Mouse (Mus musculus) thymus, postnatal 10 days (tissue): ENCODE data around the gene Sike1.

Experiments
- DNase-seq, 2 experiments: peaks; one replicate each; pipeline ENCODE4 v3.0.0; 2021; ENCODE audit warnings: low spot score in 2 of 2

Gene Sike1

GRCm38 (mm10) chr3:103026174-103026573, 30.7 kb downstream of the Sike1 start:
- DNase-seq = no peak

GRCm38 (mm10) chr3:103040285-103040684, 44.8 kb downstream of the Sike1 start:
- no peak for DNase-seq

- no peak for DNase-seq
These were observed 45.4 kb downstream of the Sike1 start for GRCm38 (mm10) chr3:103040861-103041379.

GRCm38 (mm10) chr3:103056016-103056595, 60.6 kb downstream of the Sike1 start:
- DNase-seq = no peak

GRCm38 (mm10) chr3:103057752-103058151, 62.2 kb downstream of the Sike1 start:
- DNase-seq = no peak
